Mouse (Mus musculus): Measurements from ENCODE around the gene Prim1. TPM values are rescaled to one million over a fixed set of nuclear protein-coding genes. Genes with fewer than 3 reads are reported as not detected.

The Prim1 gene
- 6.6 and 8.8 TPM in 2 replicates for polyA plus RNA-seq (2012; rRNA removed)

- 2% methylated on average over 31 of the region's 31 CpGs for WGBS
Observed at GRCm38 (mm10) chr10:128015068-128015934, at the start of gene Prim1. TSS of gene Prim1 (plus strand) at chr10:128015168.

DNA sequence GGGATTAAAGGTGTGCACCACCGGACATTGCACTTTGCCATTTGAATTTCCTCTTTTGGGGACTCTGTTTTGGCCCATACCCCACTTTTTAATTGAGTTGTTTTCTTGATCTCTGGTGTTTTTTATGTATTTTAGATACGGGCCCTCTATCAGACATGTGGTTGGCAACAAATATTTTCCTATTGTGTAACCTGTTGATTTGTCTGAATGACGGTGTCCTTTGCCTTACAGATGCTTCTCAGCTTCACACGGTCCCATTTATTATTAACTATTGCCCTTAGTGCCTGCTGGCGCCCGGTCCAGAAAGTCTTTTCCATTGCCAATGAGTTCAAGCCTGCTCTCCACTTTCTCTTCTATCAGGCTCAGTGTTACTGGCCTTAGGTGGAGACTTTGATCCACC is 48.5 kb upstream of the Prim1 start:
- DNase-seq (ENCODE audit: low read depth, low spot score), result no peak
- WGBS, result 50% methylated on average over 6 of the region's 6 CpGs

More at GRCm38 (mm10) chr10:128015068-128015934, at the start of gene Prim1:
- peak; percentile 81 for DNase-seq (ENCODE audit: low read depth, low spot score)

DNA sequence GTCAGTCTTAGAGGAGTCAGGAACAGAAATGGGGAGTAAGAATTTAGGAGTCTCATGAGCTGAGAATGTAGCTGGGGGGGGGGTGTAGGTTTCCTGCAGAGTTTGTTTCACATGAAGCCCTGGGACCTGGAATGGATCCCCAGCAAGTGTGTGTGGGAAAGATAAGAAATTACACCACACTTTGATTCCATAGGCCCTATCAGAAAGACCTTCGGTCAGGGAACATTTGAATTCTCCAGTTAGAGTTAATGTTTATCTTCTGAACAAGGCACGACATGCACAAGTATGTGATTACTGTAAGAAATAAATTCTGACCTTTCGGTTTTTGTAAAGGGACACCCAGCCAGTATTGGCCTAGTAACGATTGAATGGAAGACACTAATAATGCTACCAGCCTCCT is 45.1 kb upstream of the Prim1 start:
- no peak for DNase-seq (ENCODE audit: low read depth, low spot score)
- 21% methylated on average over 4 of the region's 4 CpGs for WGBS

- no peak for DNase-seq (ENCODE audit: low read depth, low spot score)
- WGBS, result 29% methylated on average over 3 of the region's 3 CpGs
Observed at GRCm38 (mm10) chr10:127970359-127970831, 44.6 kb upstream of the Prim1 start.

GRCm38 (mm10) chr10:127971135-127971534 is 43.8 kb upstream of the Prim1 start:
- 71% methylated on average over 3 of the region's 3 CpGs for WGBS
- DNase-seq (ENCODE audit: low read depth, low spot score), result no peak

GRCm38 (mm10) chr10:127974062-127974461 is 40.9 kb upstream of the Prim1 start:
- WGBS, result 50% methylated on average over 3 of the region's 3 CpGs
- DNase-seq (ENCODE audit: low read depth, low spot score), result no peak

DNA sequence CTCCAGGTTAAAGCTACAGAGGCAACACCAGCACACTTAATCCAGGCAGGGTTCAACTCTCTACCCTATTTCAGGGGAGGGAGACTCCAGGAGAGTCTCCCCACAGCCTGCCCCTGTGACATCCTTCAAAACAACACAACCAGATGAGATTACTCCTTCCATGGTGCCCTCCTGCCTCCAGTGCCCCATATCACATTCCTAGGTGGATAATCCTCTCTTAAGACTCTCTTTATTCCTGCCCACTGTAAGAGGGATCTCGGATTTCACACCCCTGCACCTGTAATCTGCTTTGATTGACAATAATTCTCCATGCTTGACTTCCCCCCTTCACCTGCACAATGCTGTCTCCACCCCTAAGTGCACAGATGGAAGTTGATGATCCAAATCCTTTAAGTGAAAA is 39.5 kb upstream of the Prim1 start:
- WGBS, result 32% methylated on average over 1 of the region's 1 CpGs
- DNase-seq (ENCODE audit: low read depth, low spot score), result no peak

- 63% methylated on average over 5 of the region's 5 CpGs for WGBS
- no peak for DNase-seq (ENCODE audit: low read depth, low spot score)
Observed at GRCm38 (mm10) chr10:127984650-127985049, 30.3 kb upstream of the Prim1 start.

DNA sequence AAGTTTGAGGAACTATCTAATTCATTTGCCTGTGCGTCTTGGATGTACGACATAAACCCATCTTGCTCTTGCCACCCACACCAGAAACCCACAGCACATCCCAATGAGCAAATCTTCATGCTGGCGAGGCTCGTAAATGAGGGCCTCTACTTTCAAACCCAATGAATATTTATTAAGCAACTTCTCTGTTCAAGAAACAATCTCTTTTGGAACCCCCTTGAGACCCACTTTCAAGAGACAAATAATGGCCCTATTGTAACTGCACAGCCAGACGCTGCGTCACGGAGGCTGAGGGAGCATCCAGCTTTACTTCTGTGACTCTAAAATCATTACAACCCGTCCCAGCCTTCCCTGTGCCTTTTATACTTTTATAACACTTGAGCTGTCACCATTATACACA is 29.4 kb upstream of the Prim1 start:
- no peak for DNase-seq (ENCODE audit: low read depth, low spot score)
- 72% methylated on average over 8 of the region's 8 CpGs for WGBS

DNA sequence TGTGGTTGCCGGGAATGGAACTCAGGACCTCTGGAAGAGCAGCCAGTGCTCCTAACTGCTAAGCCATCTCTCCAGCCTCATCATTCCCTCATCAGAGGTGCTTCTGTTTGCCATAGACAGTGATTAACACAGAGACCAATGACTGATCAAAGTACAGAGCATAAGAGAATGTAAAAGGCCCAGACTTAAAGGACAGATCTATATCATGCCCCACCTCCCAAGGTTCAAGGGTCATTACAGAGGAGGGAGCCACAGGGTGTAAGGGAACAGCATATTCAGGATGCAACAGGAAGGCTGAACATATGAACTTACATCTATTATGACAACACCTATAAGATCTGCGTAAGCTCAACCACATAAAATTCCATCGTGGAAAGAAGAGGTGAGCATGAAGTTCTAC is 18.3 kb upstream of the Prim1 start:
- WGBS, result 69% methylated on average over 3 of the region's 3 CpGs
- peak; percentile 43 for DNase-seq (ENCODE audit: low read depth, low spot score)

- WGBS, result 98% methylated on average over 1 of the region's 1 CpGs
- DNase-seq (ENCODE audit: low read depth, low spot score), result no peak
Observed at GRCm38 (mm10) chr10:127998260-127998659, 16.7 kb upstream of the Prim1 start.

DNA sequence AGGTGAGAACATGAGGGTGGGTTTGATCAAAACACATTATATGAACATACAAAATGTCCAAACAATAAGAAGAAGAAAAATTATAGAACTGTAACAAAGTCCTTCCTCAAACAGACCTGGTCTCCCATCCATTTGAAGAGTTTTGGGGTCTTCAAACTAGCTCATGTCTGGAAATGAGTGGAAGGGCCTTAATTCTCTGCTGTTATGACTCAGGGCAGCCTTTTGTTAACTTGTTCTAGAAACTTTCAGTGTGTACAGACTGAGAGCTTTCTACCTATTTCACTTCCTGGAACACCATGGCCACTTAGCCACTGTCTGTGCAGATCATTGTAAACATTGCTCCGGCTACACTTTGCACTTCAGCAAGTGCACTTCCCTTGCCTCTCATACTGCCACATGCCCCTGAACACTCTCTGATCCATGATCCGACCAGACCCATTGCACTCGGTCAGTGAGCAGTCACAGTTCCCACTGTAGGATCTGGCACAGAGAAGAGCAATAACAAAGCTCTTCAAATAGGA is 11.6 kb upstream of the Prim1 start:
- 48% methylated on average over 3 of the region's 3 CpGs for WGBS
- no peak for DNase-seq (ENCODE audit: low read depth, low spot score)

- WGBS, result 69% methylated on average over 10 of the region's 10 CpGs
Observed at GRCm38 (mm10) chr10:128004918-128005317, 10.1 kb upstream of the Prim1 start.

DNA sequence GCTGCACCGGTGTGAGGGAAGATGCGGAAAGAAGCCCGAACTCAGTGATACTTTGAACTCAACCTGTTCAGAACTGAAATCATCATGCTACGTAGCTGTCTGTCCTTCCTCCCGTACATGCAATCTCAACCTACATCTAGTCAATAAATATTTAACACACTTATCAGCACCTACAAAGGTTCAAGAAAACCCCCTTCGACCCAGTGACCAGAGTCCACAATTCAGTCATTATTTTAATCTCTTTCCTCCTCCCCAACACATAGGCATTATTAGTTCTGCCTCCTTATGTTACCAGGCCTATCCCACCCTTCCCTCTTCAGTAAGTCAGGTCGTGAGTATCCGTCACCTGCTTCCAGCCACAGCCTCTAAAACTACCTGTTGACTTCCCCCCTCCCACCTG is 9.5 kb upstream of the Prim1 start:
- WGBS, result 71% methylated on average over 8 of the region's 8 CpGs
- DNase-seq (ENCODE audit: low read depth, low spot score), result no peak

More at GRCm38 (mm10) chr10:128004918-128005317, 10.1 kb upstream of the Prim1 start:
- no peak for DNase-seq (ENCODE audit: low read depth, low spot score)

DNA sequence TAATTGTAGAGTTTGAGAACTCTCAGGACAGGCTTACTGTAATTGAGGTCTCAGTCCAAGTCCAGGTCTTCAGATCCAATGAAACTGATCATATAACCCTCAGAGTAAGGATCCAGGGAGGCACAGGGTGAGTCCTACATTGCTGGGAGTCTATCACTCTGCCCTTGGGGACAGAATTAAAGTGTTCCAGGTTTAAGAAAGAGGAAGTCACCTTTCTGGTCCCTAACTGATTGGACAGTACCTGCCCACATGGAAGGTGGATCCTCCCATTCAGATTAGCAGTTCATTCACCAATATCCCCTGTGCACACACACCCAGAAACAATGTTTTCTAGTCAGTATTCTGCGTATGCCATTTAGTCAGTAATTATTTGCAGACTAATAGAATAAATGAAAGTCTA is 7.5 kb upstream of the Prim1 start, which contains the start of gene Hsd17b6:
Hsd17b6 (minus strand) TSS at position 166 of the 400 bp plus-strand sequence.
- DNase-seq (ENCODE audit: low read depth, low spot score), result no peak
- WGBS, result 89% methylated on average over 1 of the region's 1 CpGs

GRCm38 (mm10) chr10:128008207-128008889 is 6.6 kb upstream of the Prim1 start:
- WGBS, result 5% methylated on average over 4 of the region's 4 CpGs
- peak; percentile 68 for DNase-seq (ENCODE audit: low read depth, low spot score)

DNA sequence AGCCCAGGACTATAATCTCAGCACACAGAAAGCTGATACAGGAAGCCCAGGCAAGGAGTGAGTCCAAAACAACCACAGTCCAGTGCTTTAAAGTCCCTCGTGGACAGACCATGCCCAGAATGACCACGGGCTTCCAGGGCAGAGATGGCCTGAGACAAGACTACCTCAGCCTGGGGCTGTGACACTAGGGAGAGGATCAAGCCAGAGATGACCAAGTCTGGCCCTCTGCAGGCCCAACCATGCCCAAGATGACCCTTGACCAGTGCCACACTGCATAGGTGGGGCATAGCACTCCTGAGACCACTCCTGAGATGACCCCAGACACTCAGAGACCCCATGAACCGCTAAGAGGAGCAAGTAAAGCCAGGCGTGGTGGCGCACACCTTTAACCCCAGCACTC is 5.2 kb upstream of the Prim1 start:
- DNase-seq (ENCODE audit: low read depth, low spot score), result no peak
- 79% methylated on average over 5 of the region's 5 CpGs for WGBS

DNA sequence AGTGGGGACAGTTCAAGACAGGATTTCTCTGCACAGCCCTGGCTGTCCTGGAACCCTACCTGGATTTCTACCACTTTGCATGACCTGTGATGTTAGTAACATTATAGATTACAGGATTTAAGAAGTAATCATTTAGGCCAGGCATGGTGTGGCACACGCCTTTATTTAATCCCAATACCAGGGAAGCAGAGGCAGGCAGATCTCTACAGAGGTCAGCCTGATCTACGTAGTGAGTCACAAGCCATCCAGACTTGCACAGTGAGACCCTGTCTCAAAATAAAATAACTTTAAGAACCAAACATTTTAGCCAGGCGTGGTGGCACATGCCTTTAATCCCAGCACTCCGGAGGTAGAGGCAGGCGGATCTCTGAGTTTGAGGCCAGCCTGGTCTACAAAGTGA is 7.2 kb downstream of the Prim1 start:
- 99% methylated on average over 5 of the region's 5 CpGs for WGBS
- no peak for DNase-seq (ENCODE audit: low read depth, low spot score)

GRCm38 (mm10) chr10:128023496-128023895 is 8.5 kb downstream of the Prim1 start:
- 94% methylated on average over 10 of the region's 10 CpGs for WGBS
- DNase-seq (ENCODE audit: low read depth, low spot score), result no peak

- WGBS, result 91% methylated on average over 7 of the region's 7 CpGs
- DNase-seq (ENCODE audit: low read depth, low spot score), result no peak
Observed at GRCm38 (mm10) chr10:128029931-128030330, 15.0 kb downstream of the Prim1 start.
